Mouse (Mus musculus) CD8-positive naive resting alpha-beta T cell, adult 2 months (primary cell): ENCODE measurements around the gene B4gat1.
"Not testable (repeated sequence)": the region's sequence is repeated elsewhere in the genome, so short reads cannot be mapped to it uniquely, and the experiment has no call there.

ENCODE experiments used
- DNase-seq, 2 experiments: peaks; one replicate each; pipeline ENCODE4 v3.0.0; 2022; ENCODE audit warnings: low read depth in 2 of 2, low spot score in 2 of 2

B4gat1 gene

GRCm38 (mm10) chr19:5038709-5039156, at the start of gene B4gat1, which contains the start of gene AC124502.3:
Gene B4gat1, plus strand, starts transcription at chr19:5038826.
Gene AC124502.3, plus strand, starts transcription at chr19:5038891.
- peak; percentile 60 to 77 for DNase-seq

GRCm38 (mm10) chr19:4989013-4989412, 49.6 kb upstream of the B4gat1 start:
- peak; percentile 47 to 63 for DNase-seq

- no peak for DNase-seq
Observed at GRCm38 (mm10) chr19:4989434-4990255, 49.0 kb upstream of the B4gat1 start.

GRCm38 (mm10) chr19:4990256-4990625, 48.4 kb upstream of the B4gat1 start, which contains the start of gene Npas4:
Gene Npas4, minus strand, starts transcription at chr19:4990316.
- no peak for DNase-seq

- no peak for DNase-seq
Observed at GRCm38 (mm10) chr19:4990716-4991115, 47.9 kb upstream of the B4gat1 start.

- no peak for DNase-seq
Observed at GRCm38 (mm10) chr19:4992371-4992770, 46.3 kb upstream of the B4gat1 start.

- DNase-seq: no peak
Observed at GRCm38 (mm10) chr19:4992904-4993303, 45.7 kb upstream of the B4gat1 start.

- DNase-seq: no peak
Observed at GRCm38 (mm10) chr19:4994043-4994442, 44.6 kb upstream of the B4gat1 start.

GRCm38 (mm10) chr19:4999445-5000140, 39.0 kb upstream of the B4gat1 start:
- no peak for DNase-seq

GRCm38 (mm10) chr19:5001666-5002406, 36.8 kb upstream of the B4gat1 start:
- DNase-seq: peak; percentile 83 to 88

- DNase-seq: not testable (repeated sequence)
Observed at GRCm38 (mm10) chr19:5003644-5004043, 35.0 kb upstream of the B4gat1 start.

GRCm38 (mm10) chr19:5004925-5005324, 33.7 kb upstream of the B4gat1 start:
- no peak for DNase-seq

GRCm38 (mm10) chr19:5013138-5013537, 25.5 kb upstream of the B4gat1 start:
- DNase-seq: no peak

GRCm38 (mm10) chr19:5014961-5015398, 23.6 kb upstream of the B4gat1 start:
- DNase-seq: peak in 1 of 2 experiments; percentile 46

GRCm38 (mm10) chr19:5016221-5016742, 22.3 kb upstream of the B4gat1 start:
- DNase-seq: no peak

GRCm38 (mm10) chr19:5016782-5017181, 21.8 kb upstream of the B4gat1 start:
- peak; percentile 67 to 82 for DNase-seq

GRCm38 (mm10) chr19:5017611-5018010, 21.0 kb upstream of the B4gat1 start:
- no peak for DNase-seq

GRCm38 (mm10) chr19:5018191-5018590, 20.4 kb upstream of the B4gat1 start:
- DNase-seq: no peak

- DNase-seq: no peak
Observed at GRCm38 (mm10) chr19:5021416-5021815, 17.2 kb upstream of the B4gat1 start.

GRCm38 (mm10) chr19:5023621-5024479, 14.8 kb upstream of the B4gat1 start, which contains the start of gene Slc29a2:
Gene Slc29a2, plus strand, starts transcription at chr19:5023860.
- DNase-seq: peak; percentile 67 to 80
